Mouse (Mus musculus) cerebellum, adult 11 months (tissue): Measurements from ENCODE around the gene Zfp30.

Experiments used
- DNase-seq: peaks from one replicate; pipeline ENCODE4 v3.0.0; 2022

Gene Zfp30

GRCm38 (mm10) chr7:29783871-29784551 is at the start of gene Zfp30:
Gene Zfp30, plus strand, starts transcription at chr7:29783998.
- DNase-seq, result peak; percentile 84

DNA sequence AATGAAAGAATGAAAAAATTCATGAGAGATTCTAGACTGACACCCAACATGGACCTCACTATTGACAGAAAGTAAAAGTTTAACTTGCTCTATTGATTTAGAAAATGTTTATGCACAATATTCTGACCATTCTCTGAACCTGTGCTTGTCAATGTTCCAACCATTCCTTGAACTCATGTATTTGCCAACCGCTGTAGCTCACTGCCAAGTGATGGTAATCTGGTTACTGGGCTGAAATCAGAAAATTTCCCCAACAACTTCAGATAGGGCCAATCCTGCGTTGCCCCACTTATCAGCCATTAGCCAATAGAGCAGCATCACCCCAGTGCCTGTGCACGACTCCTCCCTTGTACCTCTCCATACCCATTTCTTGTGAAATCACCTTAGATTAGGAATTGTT is 41.5 kb upstream of the Zfp30 start:
- DNase-seq, result no peak

DNA sequence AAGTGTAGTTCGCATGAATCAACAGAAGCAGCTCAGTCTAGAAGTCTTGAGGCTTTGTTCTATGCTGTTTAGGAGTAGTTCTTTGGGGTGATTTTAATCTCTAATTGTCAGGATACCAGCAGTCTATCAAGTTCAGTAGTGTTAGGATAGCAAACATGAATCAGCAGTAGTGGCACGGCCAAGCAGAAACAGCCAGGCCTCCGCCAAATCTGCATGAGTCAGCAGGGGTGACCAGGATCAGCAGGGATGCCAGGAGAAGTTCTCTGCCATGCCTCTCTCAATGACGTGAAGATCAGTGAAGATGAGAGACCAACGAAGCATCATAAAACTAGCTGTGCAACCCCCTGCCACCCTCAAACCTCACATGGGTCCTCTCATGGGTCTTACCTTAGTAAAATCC is 23.3 kb upstream of the Zfp30 start:
- DNase-seq, result no peak

DNA sequence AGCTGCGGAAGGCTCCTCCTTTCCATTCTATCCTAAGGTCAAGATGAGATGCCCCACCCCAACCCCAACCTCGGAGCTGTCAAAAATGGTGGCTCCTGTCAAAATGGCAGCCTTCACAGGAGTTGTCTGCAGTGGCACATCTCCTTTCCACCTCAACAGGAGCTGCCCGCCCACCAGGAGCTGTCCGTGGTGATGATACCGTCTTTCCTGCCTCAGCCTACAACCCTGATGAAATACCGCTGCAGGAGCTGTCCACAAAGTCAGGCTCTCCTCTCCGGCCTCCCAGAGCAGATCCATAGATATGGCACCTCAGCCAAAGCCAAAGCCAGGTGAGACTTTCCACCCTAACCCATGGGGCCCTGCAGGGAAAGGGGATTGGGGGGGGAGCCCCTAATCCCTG is 19.1 kb upstream of the Zfp30 start:
- no peak for DNase-seq

DNA sequence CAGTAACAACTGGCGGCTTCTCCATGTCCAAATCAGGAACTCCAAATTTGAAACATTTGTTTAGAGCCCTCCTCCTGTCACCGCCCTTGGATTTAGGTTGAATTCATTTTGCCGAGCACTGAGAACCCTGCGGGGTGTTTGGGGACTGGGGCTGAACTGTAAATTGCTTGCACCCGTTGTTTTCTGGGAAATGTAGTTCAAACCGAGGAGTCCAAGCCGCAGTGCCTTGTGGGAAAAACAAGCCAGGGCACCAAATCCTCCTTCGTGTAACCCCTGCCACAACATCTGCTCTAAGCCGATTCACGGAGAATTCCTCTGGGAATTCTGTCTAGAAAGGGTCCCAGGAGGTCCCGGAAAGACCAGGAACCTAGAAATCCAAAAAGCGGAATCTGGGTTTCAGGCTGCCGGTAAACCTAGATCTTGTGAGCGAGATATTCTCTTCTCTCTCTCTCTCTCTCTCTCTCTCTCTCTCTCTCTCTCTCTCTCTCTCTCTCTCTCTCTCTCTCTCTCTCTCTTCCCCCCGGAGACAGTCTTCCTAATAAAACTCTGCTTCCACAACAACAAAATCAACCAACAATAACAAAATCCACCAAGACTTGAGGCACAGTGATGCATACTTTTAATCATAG is 16.6 kb upstream of the Zfp30 start:
- peak; percentile 77 for DNase-seq

- DNase-seq, result peak; percentile 82
Observed at GRCm38 (mm10) chr7:29768090-29768900, 15.5 kb upstream of the Zfp30 start, which contains the start of gene Zfp84. Gene Zfp84, plus strand, starts transcription at chr7:29768552.

DNA sequence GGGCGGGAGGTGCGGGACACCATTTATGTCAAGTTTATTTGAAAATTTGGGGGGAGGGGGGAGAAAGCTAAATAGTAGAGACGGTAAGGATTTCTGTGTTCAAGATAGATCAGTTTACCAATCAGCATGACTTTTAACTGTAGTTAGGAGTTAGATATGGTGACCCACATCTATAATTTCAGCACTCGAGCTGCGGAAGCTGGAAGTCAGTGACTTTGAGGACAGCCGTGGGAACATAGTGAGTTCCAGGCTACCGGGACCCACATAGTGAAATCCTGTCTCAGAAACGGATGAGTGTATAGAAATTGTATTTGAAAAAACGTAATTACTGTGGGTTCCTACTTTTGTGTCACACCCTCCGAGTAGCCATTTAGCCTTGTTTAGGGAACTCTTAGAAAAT is 14.8 kb upstream of the Zfp30 start:
- no peak for DNase-seq

GRCm38 (mm10) chr7:29773503-29773902 is 10.3 kb upstream of the Zfp30 start:
- no peak for DNase-seq

DNA sequence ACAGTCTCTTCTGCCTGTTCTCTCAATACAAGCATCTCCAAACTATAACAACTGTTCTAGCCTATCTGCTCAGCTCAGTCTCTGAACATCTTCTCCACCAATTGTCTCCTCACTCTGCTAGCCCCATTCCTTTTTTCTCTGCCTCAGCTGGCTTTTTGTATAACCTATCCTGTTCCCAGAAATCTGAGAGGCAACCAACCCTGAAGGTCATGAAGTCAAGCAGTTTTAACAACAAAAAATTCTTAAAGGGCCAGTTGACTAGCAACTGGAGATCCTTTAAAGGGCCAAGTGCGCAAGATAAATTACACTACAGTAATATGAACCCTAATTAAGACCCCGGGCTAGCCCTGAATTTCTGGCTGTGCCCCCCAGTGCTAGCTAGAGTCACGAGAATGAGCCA is 9.4 kb upstream of the Zfp30 start:
- DNase-seq, result no peak

DNA sequence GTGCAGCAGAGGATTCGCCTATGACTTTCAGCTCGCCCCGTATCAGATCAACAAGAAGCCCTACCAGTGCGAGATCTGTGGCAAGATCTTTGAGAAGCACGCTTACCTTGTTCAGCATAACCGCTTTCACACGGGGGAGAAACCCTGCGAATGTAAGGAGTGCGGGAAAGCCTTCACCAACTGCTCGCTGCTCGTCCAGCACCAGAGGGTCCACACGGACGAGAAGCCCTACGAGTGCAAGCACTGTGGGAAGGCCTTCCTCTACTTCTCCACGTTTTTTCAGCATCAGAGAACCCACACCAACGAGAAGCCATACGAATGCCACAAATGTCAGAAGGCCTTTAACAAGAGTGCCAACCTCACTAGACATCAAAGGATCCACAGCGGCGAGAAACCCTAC is 7.2 kb upstream of the Zfp30 start:
- no peak for DNase-seq

GRCm38 (mm10) chr7:29777372-29777771 is 6.4 kb upstream of the Zfp30 start:
- no peak for DNase-seq

GRCm38 (mm10) chr7:29785023-29785422 is 1.2 kb downstream of the Zfp30 start:
- DNase-seq, result no peak

GRCm38 (mm10) chr7:29785888-29786287 is 2.1 kb downstream of the Zfp30 start:
- no peak for DNase-seq

GRCm38 (mm10) chr7:29792906-29793305 is 9.1 kb downstream of the Zfp30 start:
- DNase-seq, result no peak

DNA sequence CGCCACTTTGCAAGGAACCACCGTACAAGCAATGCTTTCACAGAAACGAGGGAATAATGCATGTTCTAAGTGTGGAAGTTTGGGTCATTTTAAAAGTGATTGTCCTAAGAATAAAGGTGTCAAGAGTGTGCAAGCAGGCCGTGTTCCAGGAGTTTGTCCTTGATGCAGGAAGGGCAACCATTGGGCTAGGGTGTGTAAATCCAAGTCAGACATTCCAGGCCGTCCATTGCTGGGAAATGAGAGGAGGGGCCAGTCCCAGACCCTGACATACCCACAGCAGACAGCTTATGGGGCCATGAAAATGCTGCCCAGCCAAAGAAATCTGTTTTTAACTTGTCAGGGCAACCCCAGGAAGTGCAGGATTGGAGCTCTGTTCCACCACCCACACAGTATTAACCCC is 23.2 kb downstream of the Zfp30 start:
- no peak for DNase-seq

DNA sequence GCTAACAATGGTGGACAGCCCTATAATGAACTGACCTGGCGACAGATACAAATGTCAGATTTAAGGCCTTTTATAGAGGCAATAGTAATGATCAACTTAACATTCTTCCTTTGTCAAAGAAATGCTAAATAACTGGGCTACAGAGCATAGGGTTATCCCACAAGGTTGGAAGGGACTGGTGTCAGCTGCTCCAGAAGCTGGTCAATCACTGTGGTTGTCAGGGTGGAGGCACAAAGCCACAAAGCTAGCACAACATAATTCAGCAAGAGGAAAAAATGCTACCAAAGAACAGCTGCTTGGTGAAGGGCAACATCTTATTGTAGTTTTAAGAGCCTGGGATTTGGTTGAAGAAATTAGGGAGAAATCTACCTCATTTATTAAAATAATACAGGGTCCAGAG is 28.4 kb downstream of the Zfp30 start:
- DNase-seq, result no peak

GRCm38 (mm10) chr7:29814381-29814780 is 30.6 kb downstream of the Zfp30 start:
- DNase-seq, result no peak

DNA sequence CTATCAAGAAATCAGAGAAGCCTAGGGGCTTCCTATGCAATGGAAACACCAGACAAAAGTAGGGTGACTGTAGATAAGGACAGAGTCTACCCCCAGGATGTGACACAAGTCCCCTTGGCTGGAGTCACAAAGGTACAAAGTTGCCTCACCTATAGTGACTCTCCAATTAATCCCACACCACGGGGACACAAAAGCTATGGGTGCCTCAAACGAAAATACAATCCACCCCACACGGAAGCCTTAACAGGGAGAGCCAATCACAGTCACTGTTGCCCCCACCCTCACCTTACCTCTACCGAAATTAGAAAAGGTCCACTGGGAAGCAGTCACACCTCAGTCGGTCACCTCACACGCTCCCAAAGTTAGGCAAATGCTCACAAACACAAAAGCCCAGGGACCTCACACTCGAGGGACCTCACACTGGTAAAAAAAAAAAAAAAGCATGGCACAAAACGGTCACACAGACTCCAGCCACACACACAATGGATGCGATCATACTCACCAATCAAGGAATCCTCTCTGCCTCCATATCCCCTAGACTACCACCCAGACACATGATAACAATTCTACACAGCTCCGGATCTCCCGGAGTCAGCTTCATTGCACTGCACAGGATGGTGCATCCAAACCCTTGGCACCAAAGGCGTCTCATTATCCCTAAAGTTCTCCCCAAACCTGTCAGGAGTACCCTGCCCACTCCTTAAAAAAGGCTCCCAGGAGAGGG is 31.4 kb downstream of the Zfp30 start:
- DNase-seq, result no peak

DNA sequence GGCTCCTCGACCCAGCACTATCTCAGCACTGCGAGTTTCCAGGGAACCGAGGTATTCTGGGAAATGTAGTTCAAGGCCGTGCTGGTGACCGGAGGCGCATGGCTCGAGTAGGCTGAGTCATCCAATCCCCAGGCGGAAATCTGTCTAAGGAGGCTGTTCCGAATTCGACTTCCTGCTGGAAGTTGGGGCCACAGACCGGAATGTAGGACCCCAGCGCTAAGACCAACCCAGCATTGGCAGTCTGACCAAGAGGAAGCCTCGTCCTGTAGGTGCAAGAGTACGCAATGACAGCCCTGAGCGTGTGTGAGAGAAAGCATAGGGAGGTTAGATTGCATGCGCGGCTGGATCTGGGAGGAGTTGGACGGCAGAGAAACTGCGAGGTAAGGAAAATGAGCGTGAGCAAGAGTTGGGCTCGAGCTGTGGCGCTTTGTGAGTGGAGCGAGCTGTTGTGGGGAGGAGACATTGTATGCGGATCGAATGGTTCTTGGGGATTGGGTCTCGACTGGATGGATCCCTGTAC is 32.2 kb downstream of the Zfp30 start, which contains the start of gene Zfp790:
Gene Zfp790 (plus strand): TSS at position 205 of the 520 bp plus-strand sequence.
- DNase-seq, result peak; percentile 78

- DNase-seq, result peak; percentile 58
Observed at GRCm38 (mm10) chr7:29818619-29819254, 34.9 kb downstream of the Zfp30 start.

DNA sequence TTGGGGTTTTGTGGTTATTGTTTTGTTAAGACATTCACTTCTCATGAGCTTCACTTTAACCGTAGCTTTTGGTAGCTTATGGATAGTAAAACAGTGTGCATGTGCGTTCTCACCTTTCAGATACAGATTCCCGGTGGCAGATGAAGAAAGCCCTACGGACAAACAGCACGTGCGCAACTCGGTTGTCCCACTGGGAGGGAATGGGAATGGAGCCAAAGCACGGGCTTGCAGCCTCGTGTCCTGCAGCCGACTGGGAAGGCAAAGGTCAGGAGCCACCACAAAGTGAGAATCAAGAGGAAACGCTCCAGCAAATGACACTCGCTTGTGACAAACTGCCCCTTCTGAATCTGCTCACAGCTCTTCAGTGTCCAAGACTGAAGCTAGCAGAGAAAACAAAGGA is 44.2 kb downstream of the Zfp30 start:
- no peak for DNase-seq

GRCm38 (mm10) chr7:29829804-29830203 is 46.0 kb downstream of the Zfp30 start:
- no peak for DNase-seq
